Comparison of ENCODE assay signal across 8 mouse cellular contexts in the genomic region with DNA sequence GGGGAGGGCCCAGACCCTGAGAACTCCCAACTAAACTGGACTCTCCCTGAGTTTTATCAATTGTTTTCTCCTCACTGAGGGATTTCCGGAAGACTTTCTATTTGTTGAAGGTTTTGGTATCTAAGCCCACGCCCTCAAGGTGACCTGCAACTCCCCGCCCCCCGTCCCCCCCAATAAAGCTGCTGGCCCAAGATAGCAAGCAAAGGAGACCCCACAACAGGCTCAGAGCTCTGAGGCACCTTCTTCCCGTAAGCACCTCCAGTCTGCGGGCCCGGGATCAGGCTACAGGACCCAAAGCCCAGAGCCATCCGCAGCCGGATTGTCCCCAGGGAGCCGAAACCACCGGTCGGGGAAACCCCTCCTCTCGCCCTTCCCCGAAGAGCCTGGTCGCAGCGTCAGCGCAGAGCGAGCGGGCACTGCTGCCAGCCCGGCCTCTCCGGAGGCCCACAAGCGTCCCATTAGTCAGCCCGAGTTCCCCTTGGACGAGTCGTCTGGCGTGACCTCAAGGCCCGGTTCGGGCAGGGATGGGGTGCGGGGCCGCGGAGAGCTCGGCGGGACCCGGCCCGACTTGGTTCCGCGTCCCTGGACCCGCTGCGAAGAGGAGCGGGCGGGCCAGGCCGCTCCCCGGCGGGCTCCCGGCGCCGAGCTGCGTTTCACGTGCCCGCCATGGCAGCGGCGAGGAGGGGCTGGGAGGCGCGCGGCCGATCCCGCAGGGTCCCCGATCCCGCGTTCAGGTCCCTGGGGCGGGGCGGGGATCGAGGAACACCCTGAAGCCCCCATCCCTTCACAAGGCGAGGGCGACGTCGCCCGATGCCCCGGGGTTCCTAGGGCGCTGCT.
DNase-seq lines count a peak whose midpoint lies in the region; ATAC-seq and TF ChIP-seq lines count a peak whose summit lies in the region.

No protein-coding gene starts in this region.

- WGBS in heart, embryonic 15.5 days, result 2% methylated on average over 60 of the region's 70 CpGs
- WGBS in midbrain, embryonic 10.5 days, result 2% methylated on average over 69 of the region's 70 CpGs

- H3K27me3 ChIP-seq in erythroblast, embryonic 14.5 days (ENCODE audit: control insufficient read depth), result peaks cover 100% of the 10 kb centered on the region
- peaks cover 88% of the 10 kb centered on the region for H3K27me3 ChIP-seq in heart, embryonic 15.5 days
- H3K27me3 ChIP-seq in midbrain, embryonic 10.5 days (ENCODE audit: low read depth, poor library complexity, severe bottlenecking), result peaks cover 100% of the 10 kb centered on the region
- H3K27me3 ChIP-seq in testis, adult 2 months (ENCODE audit: control insufficient read depth, insufficient read depth, low read length), result no peaks in the 10 kb centered on the region

- peaks cover 31% of the 10 kb centered on the region; the same call in 1 of the 2 replicates for H3K9me3 ChIP-seq in erythroblast, embryonic 14.5 days (ENCODE audit: control insufficient read depth, low read length)
- no peaks in the 10 kb centered on the region for H3K9me3 ChIP-seq in heart, embryonic 15.5 days (replicated peaks)
- H3K9me3 ChIP-seq in midbrain, embryonic 10.5 days (replicated peaks), result no peaks in the 10 kb centered on the region; the same call in 1 of the 2 replicates

- H3K4me3 ChIP-seq in erythroblast, embryonic 14.5 days (replicated peaks), result peak overlapping the region; percentile 64
- peak overlapping the region; percentile 63 for H3K4me3 ChIP-seq in cortical plate, adult 2 months (ENCODE audit: insufficient read depth, low read length)
- H3K4me3 ChIP-seq in heart, embryonic 15.5 days, result peak overlapping the region; percentile 59
- H3K4me3 ChIP-seq in midbrain, embryonic 10.5 days, result peak overlapping the region; percentile 66
- peak overlapping the region; percentile 44 for H3K4me3 ChIP-seq in testis, adult 2 months (ENCODE audit: control insufficient read depth, low read depth, low read length)

- peak overlapping the region; percentile 46; the same call in 1 of the 2 replicates for H3K27ac ChIP-seq in cortical plate, adult 2 months (ENCODE audit: insufficient read depth, low read length)
- H3K27ac ChIP-seq in heart, embryonic 15.5 days, result peak overlapping the region; percentile 98
- H3K27ac ChIP-seq in midbrain, embryonic 10.5 days (replicated peaks), result peak overlapping the region; percentile 91
- H3K27ac ChIP-seq in testis, adult 2 months (ENCODE audit: control insufficient read depth, insufficient read depth, low read depth, low read length), result no peak overlapping the region

- no peaks in the 10 kb centered on the region for H3K36me3 ChIP-seq in erythroblast, embryonic 14.5 days (ENCODE audit: control insufficient read depth)
- H3K36me3 ChIP-seq in heart, embryonic 15.5 days, result no peaks in the 10 kb centered on the region
- H3K36me3 ChIP-seq in midbrain, embryonic 10.5 days, result no peaks in the 10 kb centered on the region
- no peaks in the 10 kb centered on the region for H3K36me3 ChIP-seq in testis, adult 2 months (ENCODE audit: control insufficient read depth, insufficient read depth, low read length)

- DNase-seq in ES-CJ7 (ENCODE audit: low read depth, low spot score), result peak; percentile 40
- peak; percentile 30 to 72 for DNase-seq in kidney, postnatal 25 days
- peak; percentile 44 for DNase-seq in midbrain, embryonic 10.5 days (ENCODE audit: low spot score)

- TF ChIP-seq CTCF in cortical plate, adult 2 months (IDR thresholded peaks at IDR 0.05; ENCODE audit: extremely low read depth, insufficient read depth, low read length), result no peak
- TF ChIP-seq CTCF in testis, adult 2 months (IDR thresholded peaks at IDR 0.05; ENCODE audit: control insufficient read depth, insufficient read depth, insufficient replicate concordance, low read depth, low read length), result no peak

- ATAC-seq in erythroblast, adult 5-6 weeks (replicated peaks; ENCODE audit: low FRiP score, poor library complexity, severe bottlenecking), result no peak
- ATAC-seq in heart, embryonic 15.5 days (replicated peaks; ENCODE audit: insufficient number of reproducible peaks, insufficient read depth, low FRiP score, low read depth), result no peak

- peaks cover 60% of the 10 kb centered on the region for H3K4me1 ChIP-seq in erythroblast, embryonic 14.5 days (ENCODE audit: control insufficient read depth)
- no peaks in the 10 kb centered on the region for H3K4me1 ChIP-seq in cortical plate, adult 2 months (ENCODE audit: control insufficient read depth, insufficient read depth, low read length)
- peaks cover 40% of the 10 kb centered on the region for H3K4me1 ChIP-seq in heart, embryonic 15.5 days (replicated peaks)
- H3K4me1 ChIP-seq in midbrain, embryonic 10.5 days, result peaks cover 94% of the 10 kb centered on the region
- H3K4me1 ChIP-seq in testis, adult 2 months (ENCODE audit: control insufficient read depth, insufficient read depth, low read length), result peaks cover 36% of the 10 kb centered on the region

- H3K4me2 ChIP-seq in heart, embryonic 15.5 days, result peak overlapping the region; percentile 87

- TF ChIP-seq POLR2A in cortical plate, adult 2 months (IDR thresholded peaks at IDR 0.05; ENCODE audit: extremely low read depth, insufficient read depth, low read length), result no peak
- TF ChIP-seq POLR2A in testis, adult 2 months (IDR thresholded peaks at IDR 0.05; ENCODE audit: control insufficient read depth, low read depth, low read length), result no peak

- H3K9ac ChIP-seq in heart, embryonic 15.5 days, result peak overlapping the region; percentile 67
